Mouse (Mus musculus): ENCODE measurements around the gene Srsf11. TPM values are rescaled to one million over a fixed set of nuclear protein-coding genes. Genes with fewer than 3 reads are reported as not detected.

The Srsf11 gene
- polyA plus RNA-seq (2014; fragmentation: Nextera tagmentation; extraction: Ambion mirVana) = 307 and 321 TPM in 2 replicates

DNA sequence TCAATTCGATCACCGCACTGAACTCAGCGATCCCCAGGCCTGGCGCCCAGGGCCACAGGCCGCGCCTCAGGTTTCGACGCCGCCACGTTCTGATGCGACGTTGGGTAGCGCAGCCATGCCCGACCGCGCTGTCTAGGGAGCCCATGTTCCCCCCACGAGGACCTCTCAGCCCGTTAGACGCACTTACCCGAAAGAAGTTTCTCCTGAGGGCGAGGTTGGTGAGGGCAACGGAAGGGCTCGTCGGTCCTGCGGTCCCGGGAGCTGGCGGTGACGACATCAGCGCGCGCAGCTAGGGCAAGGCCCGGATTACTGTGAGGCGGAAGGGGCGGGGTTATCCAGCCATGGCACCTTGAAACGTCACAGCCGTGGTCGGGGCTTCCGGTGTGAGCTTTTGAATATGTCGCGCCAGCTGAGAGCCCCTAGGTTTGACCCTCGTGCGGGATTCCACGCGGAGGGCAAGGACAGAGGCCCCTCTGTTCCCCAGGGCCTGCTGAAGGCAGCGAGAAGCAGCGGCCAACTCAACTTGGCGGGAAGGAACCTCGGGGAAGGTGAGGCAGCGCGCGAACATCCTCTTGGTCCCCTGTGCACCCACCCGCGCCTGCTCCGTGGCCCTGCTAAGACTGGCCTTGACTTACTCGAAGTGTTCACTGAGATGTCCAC lies at the start of gene Srsf11, which contains the start of gene Lrrc40:
Gene Srsf11, minus strand, starts transcription at position 311 of the 660 bp plus-strand sequence.
Gene Lrrc40, plus strand, starts transcription at position 334 of the 660 bp plus-strand sequence.
- under 1% methylated on average over 55 of the region's 55 CpGs for WGBS
- Histone ChIP-seq H3K4me2 (replicated peaks; ENCODE audit: low read depth, low read length) (peak within 1 kb of the TSS; percentile 73), H3K9me3 (ENCODE audit: control insufficient read depth, low read depth, low read length) (no peaks in the 10 kb centered on the region), H3K36me3 (ENCODE audit: control insufficient read depth, insufficient read depth, low read length) (no peaks in the 10 kb centered on the region), H3K27ac (ENCODE audit: low read length) (peak within 1 kb of the TSS; percentile 90), H3K27me3 (ENCODE audit: control insufficient read depth, insufficient read depth, low read length) (no peaks in the 10 kb centered on the region), H3K4me3 (ENCODE audit: low read depth, low read length) (peak within 1 kb of the TSS; percentile 89), H3K4me1 (ENCODE audit: control insufficient read depth, insufficient read depth, low read length) (peaks cover 10% of the 10 kb centered on the region; the same call in 1 of the 2 replicates), H3K9ac (replicated peaks; ENCODE audit: low read depth, low read length) (peak within 1 kb of the TSS; percentile 81)
- peak; percentile 97 for ATAC-seq (ENCODE audit: insufficient number of reproducible peaks, insufficient read depth, low FRiP score, low read depth)

DNA sequence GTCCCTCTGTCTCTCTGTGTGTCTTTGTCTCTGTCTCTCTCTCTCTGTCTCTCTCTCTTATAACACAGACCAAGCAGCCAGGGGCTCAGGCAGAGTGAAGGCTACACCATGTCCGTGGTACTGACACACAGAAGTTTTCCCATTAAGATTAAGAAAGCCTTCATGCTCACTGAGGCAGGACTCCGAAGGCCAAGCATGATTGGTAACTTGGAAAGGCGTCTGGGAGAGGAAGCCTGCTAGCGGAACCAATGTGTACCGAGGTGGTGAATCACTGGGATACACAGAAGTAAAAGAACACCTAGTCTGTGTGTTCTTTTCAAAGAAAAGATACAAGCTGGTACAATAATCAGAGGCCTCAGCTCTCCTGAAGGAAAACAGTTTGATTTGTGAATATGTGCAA lies 41.4 kb upstream of the Srsf11 start:
- Histone ChIP-seq H3K4me2 (replicated peaks; ENCODE audit: low read depth, low read length) (no peak overlapping the region), H3K4me3 (ENCODE audit: low read depth, low read length) (no peak overlapping the region), H3K9me3 (ENCODE audit: control insufficient read depth, low read depth, low read length) (no peaks in the 10 kb centered on the region), H3K9ac (replicated peaks; ENCODE audit: low read depth, low read length) (no peak overlapping the region), H3K27ac (ENCODE audit: low read length) (no peak overlapping the region), H3K27me3 (ENCODE audit: control insufficient read depth, insufficient read depth, low read length) (no peaks in the 10 kb centered on the region), H3K36me3 (ENCODE audit: control insufficient read depth, insufficient read depth, low read length) (no peaks in the 10 kb centered on the region), H3K4me1 (ENCODE audit: control insufficient read depth, insufficient read depth, low read length) (no peaks in the 10 kb centered on the region)
- no peak for ATAC-seq (ENCODE audit: insufficient number of reproducible peaks, insufficient read depth, low FRiP score, low read depth)
- 74% methylated on average over 5 of the region's 5 CpGs for WGBS

DNA sequence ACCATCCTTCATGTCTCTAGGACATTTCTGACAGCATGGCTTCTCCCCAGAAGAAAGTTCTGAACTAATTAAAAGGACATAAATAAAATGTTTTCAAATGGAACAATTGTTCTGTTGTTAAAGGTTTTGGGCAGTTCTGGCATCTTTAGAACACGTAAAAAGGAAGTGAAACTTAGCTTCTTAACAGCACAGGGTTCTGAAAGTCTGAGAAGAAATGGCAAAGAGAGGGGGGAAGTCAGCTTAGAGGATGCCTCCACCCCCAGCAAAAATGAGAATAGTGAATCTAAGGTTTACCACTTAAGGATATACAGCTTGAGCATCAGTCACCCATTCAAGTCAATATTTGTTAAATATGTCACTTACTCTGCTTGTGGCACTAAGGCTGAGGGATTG lies 40.9 kb upstream of the Srsf11 start:
- no peaks in the 10 kb centered on the region for H3K4me1 ChIP-seq (ENCODE audit: control insufficient read depth, insufficient read depth, low read length)
- H3K27me3 ChIP-seq (ENCODE audit: control insufficient read depth, insufficient read depth, low read length) = no peaks in the 10 kb centered on the region
- H3K27ac ChIP-seq (ENCODE audit: low read length) = no peak overlapping the region
- H3K4me2 ChIP-seq (replicated peaks; ENCODE audit: low read depth, low read length) = no peak overlapping the region
- no peaks in the 10 kb centered on the region for H3K36me3 ChIP-seq (ENCODE audit: control insufficient read depth, insufficient read depth, low read length)
- H3K9me3 ChIP-seq (ENCODE audit: control insufficient read depth, low read depth, low read length) = no peaks in the 10 kb centered on the region
- no peak overlapping the region for H3K4me3 ChIP-seq (ENCODE audit: low read depth, low read length)
- ATAC-seq (ENCODE audit: insufficient number of reproducible peaks, insufficient read depth, low FRiP score, low read depth) = no peak
- no peak overlapping the region for H3K9ac ChIP-seq (replicated peaks; ENCODE audit: low read depth, low read length)
- WGBS = 51% methylated on average over 1 of the region's 1 CpGs

DNA sequence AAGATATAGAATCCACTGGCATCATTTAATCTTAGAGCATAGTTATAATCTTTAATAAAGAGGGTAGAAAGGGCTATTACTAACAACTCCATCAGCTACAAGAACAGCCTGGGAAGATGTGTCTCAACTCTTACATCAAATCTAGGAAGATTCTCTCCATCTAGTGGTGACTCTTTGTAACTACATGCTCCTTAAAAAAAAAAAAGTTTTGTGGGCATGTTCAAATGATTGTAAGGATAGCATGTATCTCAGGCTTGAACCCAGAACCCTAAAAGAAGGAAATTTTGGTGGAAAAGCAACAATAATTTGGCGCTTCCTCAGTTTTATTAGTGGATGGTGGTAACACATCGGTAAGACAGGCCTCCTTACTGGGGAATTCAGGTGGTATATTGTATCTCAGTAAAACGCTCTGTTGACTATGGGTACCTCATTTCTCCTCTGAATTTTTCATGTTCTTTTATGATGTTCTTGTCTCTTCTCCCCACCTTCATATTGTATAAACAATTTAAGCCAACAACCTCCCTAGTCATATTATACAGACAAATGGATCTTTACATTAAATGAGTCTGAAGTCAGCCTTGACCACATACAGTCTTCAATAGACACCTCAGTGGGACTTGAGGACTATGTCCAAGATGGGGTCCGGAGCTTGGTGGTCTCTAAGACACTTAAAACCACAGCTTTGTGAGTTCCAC lies 40.4 kb upstream of the Srsf11 start:
- WGBS = 46% methylated on average over 4 of the region's 4 CpGs
- Histone ChIP-seq H3K9ac (replicated peaks; ENCODE audit: low read depth, low read length) (no peak overlapping the region), H3K27me3 (ENCODE audit: control insufficient read depth, insufficient read depth, low read length) (no peaks in the 10 kb centered on the region), H3K36me3 (ENCODE audit: control insufficient read depth, insufficient read depth, low read length) (no peaks in the 10 kb centered on the region), H3K4me3 (ENCODE audit: low read depth, low read length) (no peak overlapping the region), H3K4me1 (ENCODE audit: control insufficient read depth, insufficient read depth, low read length) (no peaks in the 10 kb centered on the region), H3K4me2 (replicated peaks; ENCODE audit: low read depth, low read length) (no peak overlapping the region), H3K27ac (ENCODE audit: low read length) (no peak overlapping the region), H3K9me3 (ENCODE audit: control insufficient read depth, low read depth, low read length) (no peaks in the 10 kb centered on the region)
- ATAC-seq (ENCODE audit: insufficient number of reproducible peaks, insufficient read depth, low FRiP score, low read depth) = no peak

DNA sequence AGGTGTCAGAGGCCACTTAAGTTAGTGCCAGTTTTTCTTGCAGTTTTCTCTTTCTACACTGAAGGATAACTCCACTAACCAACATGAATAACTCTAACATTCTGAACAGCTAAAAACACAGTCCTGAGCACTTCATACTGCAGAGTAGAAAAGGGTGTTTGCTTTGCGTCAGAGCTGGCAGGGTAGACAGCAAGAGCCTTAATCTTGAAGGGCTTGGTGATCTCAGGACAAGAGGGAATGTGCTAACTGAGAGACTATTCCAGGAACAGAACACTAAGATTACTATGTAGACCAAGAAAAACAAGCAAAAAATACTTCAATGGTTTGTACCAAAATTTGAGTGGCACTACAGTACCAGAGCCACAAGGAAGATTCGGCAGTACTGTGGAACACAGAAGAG lies 38.6 kb upstream of the Srsf11 start:
- Histone ChIP-seq H3K27ac (ENCODE audit: low read length) (no peak overlapping the region), H3K4me1 (ENCODE audit: control insufficient read depth, insufficient read depth, low read length) (no peaks in the 10 kb centered on the region), H3K36me3 (ENCODE audit: control insufficient read depth, insufficient read depth, low read length) (no peaks in the 10 kb centered on the region; the same call in 1 of the 2 replicates), H3K9me3 (ENCODE audit: control insufficient read depth, low read depth, low read length) (no peaks in the 10 kb centered on the region), H3K27me3 (ENCODE audit: control insufficient read depth, insufficient read depth, low read length) (no peaks in the 10 kb centered on the region), H3K4me3 (ENCODE audit: low read depth, low read length) (no peak overlapping the region), H3K4me2 (replicated peaks; ENCODE audit: low read depth, low read length) (no peak overlapping the region), H3K9ac (replicated peaks; ENCODE audit: low read depth, low read length) (no peak overlapping the region)
- ATAC-seq (ENCODE audit: insufficient number of reproducible peaks, insufficient read depth, low FRiP score, low read depth) = no peak
- 79% methylated on average over 2 of the region's 2 CpGs for WGBS

DNA sequence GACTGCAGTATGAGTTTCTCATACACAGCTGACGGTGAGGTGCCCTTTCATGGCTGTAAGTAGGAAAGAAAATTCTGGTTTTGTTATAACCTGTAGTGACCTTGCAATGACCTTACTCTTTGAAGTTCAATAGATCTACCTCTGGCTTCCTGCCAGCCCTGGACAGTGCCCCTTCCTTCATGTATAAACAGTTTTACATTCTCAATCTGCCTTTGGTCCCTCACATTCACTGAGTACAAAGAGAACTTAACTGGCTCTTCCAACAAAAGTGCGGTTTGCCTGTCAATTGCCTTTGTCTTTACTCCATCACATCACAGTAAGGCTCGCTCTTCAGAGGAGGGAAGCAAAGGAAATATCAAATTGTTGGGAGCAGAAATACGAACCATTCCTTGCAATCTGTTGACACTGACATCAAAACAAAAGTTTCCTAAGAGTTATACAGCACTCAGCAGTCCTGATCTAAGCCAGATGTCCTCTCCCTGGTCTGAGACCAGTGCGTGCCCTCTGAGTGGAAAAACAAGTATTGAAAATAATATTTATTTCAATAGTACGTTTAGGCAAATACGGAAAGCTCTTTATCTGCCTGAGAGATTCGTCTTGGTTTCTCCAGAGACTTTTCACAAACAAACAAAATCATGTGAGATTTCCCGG lies 32.3 kb upstream of the Srsf11 start:
- Histone ChIP-seq H3K36me3 (ENCODE audit: control insufficient read depth, insufficient read depth, low read length) (no peaks in the 10 kb centered on the region; the same call in 1 of the 2 replicates), H3K9ac (replicated peaks; ENCODE audit: low read depth, low read length) (no peak overlapping the region), H3K4me2 (replicated peaks; ENCODE audit: low read depth, low read length) (no peak overlapping the region), H3K4me3 (ENCODE audit: low read depth, low read length) (no peak overlapping the region), H3K27ac (ENCODE audit: low read length) (no peak overlapping the region), H3K27me3 (ENCODE audit: control insufficient read depth, insufficient read depth, low read length) (no peaks in the 10 kb centered on the region), H3K9me3 (ENCODE audit: control insufficient read depth, low read depth, low read length) (no peaks in the 10 kb centered on the region), H3K4me1 (ENCODE audit: control insufficient read depth, insufficient read depth, low read length) (peaks cover 6% of the 10 kb centered on the region; the same call in 1 of the 2 replicates)
- WGBS = 35% methylated on average over 9 of the region's 9 CpGs
- no peak for ATAC-seq (ENCODE audit: insufficient number of reproducible peaks, insufficient read depth, low FRiP score, low read depth)

DNA sequence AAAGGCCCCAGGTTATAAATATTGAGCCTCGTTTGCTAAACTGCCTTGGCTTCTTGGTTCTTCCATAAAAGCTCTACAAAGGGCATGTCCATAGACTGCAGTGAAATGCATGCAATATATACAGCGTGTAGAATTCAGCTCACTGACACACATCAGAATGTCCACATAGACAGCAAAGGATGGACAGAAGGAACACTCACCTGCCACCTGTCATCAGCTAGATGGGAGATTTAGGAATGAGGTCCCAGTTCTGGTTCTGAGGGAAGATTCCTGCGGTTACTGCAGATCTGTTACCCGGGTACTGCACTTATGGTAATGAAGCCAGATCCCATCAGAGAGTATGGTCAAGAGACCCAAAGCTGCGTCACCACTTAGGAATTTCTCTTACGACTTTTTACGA lies 31.5 kb upstream of the Srsf11 start:
- no peak for ATAC-seq (ENCODE audit: insufficient number of reproducible peaks, insufficient read depth, low FRiP score, low read depth)
- H3K9ac ChIP-seq (replicated peaks; ENCODE audit: low read depth, low read length) = no peak overlapping the region
- H3K27me3 ChIP-seq (ENCODE audit: control insufficient read depth, insufficient read depth, low read length) = no peaks in the 10 kb centered on the region
- no peak overlapping the region for H3K4me2 ChIP-seq (replicated peaks; ENCODE audit: low read depth, low read length)
- H3K9me3 ChIP-seq (ENCODE audit: control insufficient read depth, low read depth, low read length) = no peaks in the 10 kb centered on the region
- WGBS = 62% methylated on average over 7 of the region's 7 CpGs
- peaks cover under 1% of the 10 kb centered on the region; the same call in 1 of the 2 replicates for H3K36me3 ChIP-seq (ENCODE audit: control insufficient read depth, insufficient read depth, low read length)
- no peak overlapping the region for H3K4me3 ChIP-seq (ENCODE audit: low read depth, low read length)
- peaks cover 6% of the 10 kb centered on the region; the same call in 1 of the 2 replicates for H3K4me1 ChIP-seq (ENCODE audit: control insufficient read depth, insufficient read depth, low read length)
- no peak overlapping the region for H3K27ac ChIP-seq (ENCODE audit: low read length)

DNA sequence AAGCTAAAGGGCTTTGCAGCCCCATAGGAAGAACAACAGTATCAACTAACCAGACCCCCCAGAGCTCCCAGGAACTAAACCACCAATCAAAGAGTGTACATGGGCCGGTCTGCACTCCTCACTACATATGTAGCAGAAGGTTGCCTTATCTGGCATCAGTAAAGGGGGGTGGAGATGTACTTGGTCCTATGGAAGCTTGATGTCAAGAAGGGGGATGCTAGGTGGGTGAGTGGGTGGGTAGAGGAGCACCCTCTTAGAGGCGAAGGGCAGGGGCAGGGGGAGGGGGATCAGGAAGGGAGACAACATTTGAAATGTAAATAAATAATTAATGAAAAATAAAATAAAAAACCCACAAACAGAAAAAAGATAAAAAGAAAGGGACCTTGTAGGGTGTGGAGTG lies 28.8 kb upstream of the Srsf11 start:
- WGBS = 94% methylated on average over 2 of the region's 2 CpGs
- H3K4me3 ChIP-seq (ENCODE audit: low read depth, low read length) = no peak overlapping the region
- no peak for ATAC-seq (ENCODE audit: insufficient number of reproducible peaks, insufficient read depth, low FRiP score, low read depth)
- no peak overlapping the region for H3K4me2 ChIP-seq (replicated peaks; ENCODE audit: low read depth, low read length)
- H3K4me1 ChIP-seq (ENCODE audit: control insufficient read depth, insufficient read depth, low read length) = peaks cover 6% of the 10 kb centered on the region; the same call in 1 of the 2 replicates
- no peaks in the 10 kb centered on the region for H3K9me3 ChIP-seq (ENCODE audit: control insufficient read depth, low read depth, low read length)
- no peak overlapping the region for H3K9ac ChIP-seq (replicated peaks; ENCODE audit: low read depth, low read length)
- H3K27me3 ChIP-seq (ENCODE audit: control insufficient read depth, insufficient read depth, low read length) = no peaks in the 10 kb centered on the region
- H3K36me3 ChIP-seq (ENCODE audit: control insufficient read depth, insufficient read depth, low read length) = peaks cover 9% of the 10 kb centered on the region; the same call in 1 of the 2 replicates
- H3K27ac ChIP-seq (ENCODE audit: low read length) = no peak overlapping the region

Measured in stomach, embryonic 14.5 days (tissue).